Mouse (Mus musculus): ENCODE measurements at regions not wholly inside any gene's neighbourhood (a gene's known extent, or its start where the extent isn't known, plus 50 kb on each side); places are given as distances from the start of the nearest gene placed in this dataset.

DNA sequence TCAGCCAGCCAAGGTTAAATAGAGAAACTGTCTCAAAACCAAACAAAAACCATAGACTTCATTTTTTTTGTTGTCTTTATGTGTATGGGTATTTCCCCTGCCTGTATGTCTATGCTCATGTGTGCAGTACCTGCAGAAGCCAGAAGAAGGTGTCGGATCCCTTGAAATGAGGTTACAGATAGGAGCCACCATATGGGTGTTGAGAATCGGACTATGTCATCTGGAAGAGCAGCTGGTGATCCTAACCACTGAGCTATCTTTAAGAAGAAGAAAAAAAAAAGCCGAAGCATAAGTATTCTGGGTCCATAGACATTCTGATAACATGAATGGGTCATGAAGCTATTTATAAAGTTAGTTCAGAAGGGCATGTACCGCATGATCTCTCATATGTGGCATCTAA lies 107.2 kb upstream of the Tmem164 start:
- Histone ChIP-seq H3K79me2 (ENCODE audit: control insufficient read depth, insufficient read depth, low read length) (no peaks in the 10 kb centered on the region), H3K9ac (ENCODE audit: low read depth, low read length) (no peak overlapping the region), H3K4me1 (ENCODE audit: control insufficient read depth, insufficient read depth, low read length) (no peaks in the 10 kb centered on the region), H3K27ac (replicated peaks; ENCODE audit: insufficient read depth, low read depth, low read length) (no peak overlapping the region), H3K4me3 (ENCODE audit: insufficient read depth, low read depth, low read length) (no peak overlapping the region), H3K36me3 (ENCODE audit: control insufficient read depth, insufficient read depth, low read length) (no peaks in the 10 kb centered on the region), H3K27me3 (ENCODE audit: control insufficient read depth, insufficient read depth, low read length) (no peaks in the 10 kb centered on the region)
- TF ChIP-seq CTCF (IDR thresholded peaks at IDR 0.05; ENCODE audit: low read depth, low read length) (no peak), POLR2A (IDR thresholded peaks at IDR 0.05; ENCODE audit: extremely low read depth, insufficient read depth, low read length) (no peak)
- no peak for DNase-seq (ENCODE audit: extremely low read depth, low read depth, low spot score)
- WGBS = 94% methylated on average over 4 of the region's 4 CpGs

DNA sequence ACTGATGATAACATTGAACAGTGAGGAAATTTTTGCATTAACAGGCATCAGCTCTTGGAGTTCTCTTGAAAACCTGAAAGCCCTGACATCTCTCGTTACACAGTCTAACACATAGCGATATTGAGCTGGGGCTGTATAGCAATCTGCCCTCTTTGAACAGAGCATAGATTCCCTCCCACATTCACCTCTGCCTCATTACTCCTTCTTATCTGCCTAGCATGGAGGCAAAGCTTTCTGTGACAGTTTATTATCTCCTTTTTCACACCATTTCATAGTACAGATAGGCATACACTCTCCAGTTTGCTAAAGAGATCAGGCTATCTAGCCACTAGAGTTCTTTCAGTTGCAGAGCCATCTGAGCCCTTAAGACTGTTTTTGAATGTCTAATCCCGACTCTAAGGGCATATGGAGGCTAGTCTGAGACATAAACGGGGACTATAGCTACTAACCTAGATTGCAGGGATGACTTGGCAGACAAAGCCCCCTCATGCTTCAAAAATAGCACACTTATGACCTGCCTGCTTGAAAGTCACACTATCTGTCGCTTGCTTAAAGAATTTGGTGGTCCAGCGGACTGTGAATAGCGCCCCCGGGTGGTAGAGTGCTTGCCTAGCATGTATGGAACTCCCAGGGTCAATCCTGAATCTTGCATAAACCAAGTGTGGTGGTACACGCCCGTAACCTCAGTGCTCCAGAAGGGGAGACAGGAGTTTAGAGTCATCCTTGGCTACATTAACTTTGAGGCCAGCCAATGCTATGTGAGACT lies 106.1 kb upstream of the Tmem164 start:
- Histone ChIP-seq H3K36me3 (ENCODE audit: control insufficient read depth, insufficient read depth, low read length) (no peaks in the 10 kb centered on the region), H3K4me3 (ENCODE audit: insufficient read depth, low read depth, low read length) (no peak overlapping the region), H3K4me1 (ENCODE audit: control insufficient read depth, insufficient read depth, low read length) (no peaks in the 10 kb centered on the region), H3K9ac (ENCODE audit: low read depth, low read length) (no peak overlapping the region), H3K27ac (replicated peaks; ENCODE audit: insufficient read depth, low read depth, low read length) (no peak overlapping the region), H3K27me3 (ENCODE audit: control insufficient read depth, insufficient read depth, low read length) (no peaks in the 10 kb centered on the region), H3K79me2 (ENCODE audit: control insufficient read depth, insufficient read depth, low read length) (no peaks in the 10 kb centered on the region)
- TF ChIP-seq CTCF (IDR thresholded peaks at IDR 0.05; ENCODE audit: low read depth, low read length) = no peak
- TF ChIP-seq POLR2A (IDR thresholded peaks at IDR 0.05; ENCODE audit: extremely low read depth, insufficient read depth, low read length) = no peak
- WGBS = 71% methylated on average over 10 of the region's 10 CpGs
- DNase-seq (ENCODE audit: extremely low read depth, low read depth, low spot score) = no peak

DNA sequence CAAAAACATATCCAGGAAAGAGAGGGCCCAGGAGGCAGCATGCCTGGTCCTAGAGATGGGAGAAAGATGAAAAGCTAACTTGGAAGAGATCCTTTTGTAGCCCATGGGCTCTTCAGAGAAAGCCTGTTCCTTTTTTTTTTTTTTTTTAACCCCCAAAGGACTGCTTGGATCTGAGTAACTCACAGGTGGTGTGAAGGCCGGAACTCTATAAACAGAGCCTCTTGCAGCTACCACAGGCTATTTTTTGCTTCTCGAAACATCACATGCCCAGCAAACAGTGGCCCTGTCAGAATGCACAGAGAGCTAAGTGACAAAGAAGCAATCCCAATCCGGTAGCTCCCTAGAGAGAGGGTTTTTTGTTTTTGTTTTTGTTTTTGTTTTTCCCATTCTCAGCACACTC lies 105.1 kb upstream of the Tmem164 start:
- Histone ChIP-seq H3K4me1 (ENCODE audit: control insufficient read depth, insufficient read depth, low read length) (no peaks in the 10 kb centered on the region), H3K4me3 (ENCODE audit: insufficient read depth, low read depth, low read length) (no peak overlapping the region), H3K36me3 (ENCODE audit: control insufficient read depth, insufficient read depth, low read length) (no peaks in the 10 kb centered on the region), H3K9ac (ENCODE audit: low read depth, low read length) (no peak overlapping the region), H3K27me3 (ENCODE audit: control insufficient read depth, insufficient read depth, low read length) (no peaks in the 10 kb centered on the region), H3K79me2 (ENCODE audit: control insufficient read depth, insufficient read depth, low read length) (no peaks in the 10 kb centered on the region), H3K27ac (replicated peaks; ENCODE audit: insufficient read depth, low read depth, low read length) (no peak overlapping the region)
- WGBS = 92% methylated on average over 3 of the region's 3 CpGs
- DNase-seq (ENCODE audit: extremely low read depth, low read depth, low spot score) = no peak
- TF ChIP-seq CTCF (IDR thresholded peaks at IDR 0.05; ENCODE audit: low read depth, low read length) (no peak), POLR2A (IDR thresholded peaks at IDR 0.05; ENCODE audit: extremely low read depth, insufficient read depth, low read length) (no peak)

DNA sequence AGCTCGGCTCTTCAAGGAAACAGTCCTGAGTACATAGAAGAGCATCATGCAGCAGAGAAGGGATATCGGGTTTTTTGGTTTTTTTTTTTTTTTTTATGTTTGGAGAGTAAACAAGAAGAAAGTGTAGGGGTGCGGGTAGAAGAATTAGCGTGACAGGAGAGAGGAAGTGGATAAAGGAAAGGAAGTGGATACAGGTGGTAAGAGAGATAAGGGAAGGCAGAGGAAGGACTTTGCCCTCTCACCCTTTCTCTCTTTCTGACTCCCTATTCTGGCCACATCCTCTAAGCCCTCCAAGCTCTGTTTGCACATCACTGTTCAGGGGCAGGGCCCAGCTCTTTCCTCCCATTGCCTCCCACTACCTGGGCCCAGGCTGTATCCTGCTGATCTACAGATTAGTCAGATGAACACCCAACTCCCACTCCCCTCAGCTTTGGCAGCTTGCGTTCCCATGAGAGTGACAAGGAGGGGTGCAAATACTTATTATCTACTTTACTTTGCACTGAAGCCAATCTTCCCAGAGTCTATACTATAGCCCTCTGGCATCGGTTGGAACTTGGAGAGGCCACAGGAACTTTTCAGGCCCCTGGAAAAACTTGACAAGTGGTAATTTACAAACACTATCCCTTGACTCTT lies 103.6 kb upstream of the Tmem164 start:
- H3K4me1 ChIP-seq (ENCODE audit: control insufficient read depth, insufficient read depth, low read length) = no peaks in the 10 kb centered on the region
- no peak overlapping the region for H3K27ac ChIP-seq (replicated peaks; ENCODE audit: insufficient read depth, low read depth, low read length)
- no peak overlapping the region for H3K9ac ChIP-seq (ENCODE audit: low read depth, low read length)
- TF ChIP-seq POLR2A (IDR thresholded peaks at IDR 0.05; ENCODE audit: extremely low read depth, insufficient read depth, low read length) (no peak), CTCF (IDR thresholded peaks at IDR 0.05; ENCODE audit: low read depth, low read length) (no peak)
- 35% methylated on average over 6 of the region's 6 CpGs for WGBS
- no peaks in the 10 kb centered on the region for H3K36me3 ChIP-seq (ENCODE audit: control insufficient read depth, insufficient read depth, low read length)
- H3K27me3 ChIP-seq (ENCODE audit: control insufficient read depth, insufficient read depth, low read length) = no peaks in the 10 kb centered on the region
- H3K4me3 ChIP-seq (ENCODE audit: insufficient read depth, low read depth, low read length) = no peak overlapping the region
- H3K79me2 ChIP-seq (ENCODE audit: control insufficient read depth, insufficient read depth, low read length) = no peaks in the 10 kb centered on the region
- DNase-seq (ENCODE audit: extremely low read depth, low read depth, low spot score) = no peak

DNA sequence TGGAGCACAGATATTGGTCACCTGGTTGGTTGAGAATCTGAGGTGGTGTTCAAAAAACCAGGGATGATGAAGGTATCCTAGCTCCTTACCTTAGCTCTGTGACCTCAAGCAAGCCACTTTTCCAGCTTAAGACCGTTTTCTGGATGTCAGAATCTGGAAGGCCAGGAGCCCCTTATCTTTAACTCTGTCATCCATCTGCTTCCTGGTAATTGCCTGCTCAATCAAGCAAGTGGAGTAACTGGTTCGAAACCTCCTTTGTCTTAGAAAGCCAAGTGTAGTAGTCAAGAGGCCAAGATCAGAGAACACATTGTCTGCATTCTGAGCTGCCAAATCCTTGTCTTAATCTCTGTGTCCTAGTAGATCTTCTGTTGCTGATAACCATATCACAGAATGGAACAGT lies 95.9 kb upstream of the Tmem164 start:
- no peak overlapping the region for H3K9ac ChIP-seq (ENCODE audit: low read depth, low read length)
- 78% methylated on average over 2 of the region's 2 CpGs for WGBS
- no peak overlapping the region for H3K27ac ChIP-seq (replicated peaks; ENCODE audit: insufficient read depth, low read depth, low read length)
- TF ChIP-seq CTCF (IDR thresholded peaks at IDR 0.05; ENCODE audit: low read depth, low read length) = no peak
- TF ChIP-seq POLR2A (IDR thresholded peaks at IDR 0.05; ENCODE audit: extremely low read depth, insufficient read depth, low read length) = no peak
- DNase-seq (ENCODE audit: extremely low read depth, low read depth, low spot score) = no peak
- no peak overlapping the region for H3K4me3 ChIP-seq (ENCODE audit: insufficient read depth, low read depth, low read length)
- H3K79me2 ChIP-seq (ENCODE audit: control insufficient read depth, insufficient read depth, low read length) = no peaks in the 10 kb centered on the region
- H3K27me3 ChIP-seq (ENCODE audit: control insufficient read depth, insufficient read depth, low read length) = no peaks in the 10 kb centered on the region
- H3K36me3 ChIP-seq (ENCODE audit: control insufficient read depth, insufficient read depth, low read length) = no peaks in the 10 kb centered on the region
- no peaks in the 10 kb centered on the region for H3K4me1 ChIP-seq (ENCODE audit: control insufficient read depth, insufficient read depth, low read length)

DNA sequence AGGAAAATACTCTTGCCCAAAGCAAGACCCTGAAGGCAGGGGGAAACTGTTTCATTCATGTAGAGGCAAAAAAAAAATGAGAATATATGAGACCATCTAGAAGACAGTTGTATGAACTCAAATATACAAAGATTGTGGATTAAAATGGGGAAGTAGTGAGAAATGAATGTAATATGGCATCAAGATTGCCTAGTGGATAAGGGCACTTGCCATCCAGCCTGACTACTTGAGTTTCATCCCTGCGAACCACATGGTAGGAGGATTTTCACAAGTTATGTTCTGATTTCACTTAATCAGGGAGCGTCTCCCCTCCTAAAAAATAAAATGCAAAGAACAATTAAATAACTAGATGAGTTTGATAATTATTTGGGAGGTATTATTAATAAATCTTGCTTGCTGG lies 81.8 kb upstream of the Tmem164 start:
- 96% methylated on average over 2 of the region's 2 CpGs for WGBS
- DNase-seq (ENCODE audit: extremely low read depth, low read depth, low spot score) = no peak
- TF ChIP-seq CTCF (IDR thresholded peaks at IDR 0.05; ENCODE audit: low read depth, low read length) = no peak
- TF ChIP-seq POLR2A (IDR thresholded peaks at IDR 0.05; ENCODE audit: extremely low read depth, insufficient read depth, low read length) = no peak
- Histone ChIP-seq H3K4me3 (ENCODE audit: insufficient read depth, low read depth, low read length) (no peak overlapping the region), H3K36me3 (ENCODE audit: control insufficient read depth, insufficient read depth, low read length) (no peaks in the 10 kb centered on the region), H3K27ac (replicated peaks; ENCODE audit: insufficient read depth, low read depth, low read length) (no peak overlapping the region), H3K79me2 (ENCODE audit: control insufficient read depth, insufficient read depth, low read length) (no peaks in the 10 kb centered on the region), H3K27me3 (ENCODE audit: control insufficient read depth, insufficient read depth, low read length) (no peaks in the 10 kb centered on the region), H3K4me1 (ENCODE audit: control insufficient read depth, insufficient read depth, low read length) (no peaks in the 10 kb centered on the region), H3K9ac (ENCODE audit: low read depth, low read length) (no peak overlapping the region)

Measured in liver, adult 2 months (tissue).